Mouse (Mus musculus) lung, postnatal 0 days (tissue): ENCODE measurements around the gene Lef1.

Experiments
- CTCF ChIP-seq: IDR thresholded peaks from 2 replicates; pipeline ENCODE4 v1.5.1; 2016; ENCODE audit warnings: antibody characterized with exemption, mild to moderate bottlenecking
- EP300 ChIP-seq: IDR thresholded peaks from 2 replicates; pipeline ENCODE4 v1.6.1; 2016; ENCODE audit warnings: antibody characterized with exemption, mild to moderate bottlenecking, control low read depth

GRCm38 (mm10) chr3:131247851-131248250, 137.6 kb downstream of the Lef1 start:
- no peak for TF ChIP-seq CTCF
- TF ChIP-seq EP300: no peak
